Mouse (Mus musculus) spleen, adult 2 months (tissue): ENCODE results near the gene Galnt2.

ENCODE experiments used
- CTCF ChIP-seq: fragments of 200-500 bp; IDR thresholded peaks from 2 replicates; pipeline ENCODE4 v1.5.1; 2011; ENCODE audit warnings: mild to moderate bottlenecking, inconsistent platforms; ENCODE audit not compliant: insufficient read depth, insufficient read length, insufficient replicate concordance; ENCODE audit errors: extremely low read depth
- POLR2A ChIP-seq: fragments of 200-500 bp; IDR thresholded peaks from 2 replicates; pipeline ENCODE4 v1.6.1; 2011; ENCODE audit warnings: low read depth, low read length, inconsistent platforms

GRCm38 (mm10) chr8:124275377-124276071 lies 44.3 kb downstream of the Galnt2 start:
- TF ChIP-seq CTCF (no peak), POLR2A (no peak)
